Mouse (Mus musculus) hindbrain, embryonic 13.5 days (tissue): Measurements from ENCODE around the gene Gm21970. TPM values are rescaled to one million over a fixed set of nuclear protein-coding genes. Genes with fewer than 3 reads are reported as not detected.

Experiments used
- ATAC-seq: fragments of 200-750 bp; cut with Nextera tagmentation; 2 replicates; pipeline ENCODE4 v1.8.0; 2017; ENCODE audit warnings: moderate TSS enrichment; ENCODE audit not compliant: low FRiP score
- H3K27ac ChIP-seq: fragments of 300-500 bp; sonication (generic); 2 replicates; pipeline ENCODE4 v1.5.1; 2015; ENCODE audit warnings: inconsistent platforms, mild to moderate bottlenecking, moderate library complexity
- H3K27me3 ChIP-seq: fragments of 300-500 bp; sonication (generic); 2 replicates; pipeline ENCODE4 v1.6.1; 2015; ENCODE audit warnings: mild to moderate bottlenecking, inconsistent platforms
- H3K36me3 ChIP-seq: fragments of 300-500 bp; sonication (generic); 2 replicates; pipeline ENCODE4 v1.6.1; 2015; ENCODE audit warnings: mild to moderate bottlenecking, inconsistent platforms
- H3K4me1 ChIP-seq: fragments of 300-500 bp; sonication (generic); replicated peaks from 2 replicates; pipeline ENCODE4 v1.6.1; 2015; ENCODE audit warnings: inconsistent platforms
- H3K4me2 ChIP-seq: fragments of 300-500 bp; sonication (generic); 2 replicates; pipeline ENCODE4 v1.6.1; 2015; ENCODE audit warnings: inconsistent platforms, mild to moderate bottlenecking, moderate library complexity
- H3K4me3 ChIP-seq: fragments of 300-500 bp; sonication (generic); 2 replicates; pipeline ENCODE4 v1.5.1; 2015; ENCODE audit warnings: mild to moderate bottlenecking, inconsistent platforms
- H3K9ac ChIP-seq: fragments of 300-500 bp; sonication (generic); 2 replicates; pipeline ENCODE4 v1.6.1; 2015; ENCODE audit warnings: mild to moderate bottlenecking, inconsistent platforms
- H3K9me3 ChIP-seq: fragments of 300-500 bp; sonication (generic); 2 replicates; pipeline ENCODE4 v1.6.1; 2016; ENCODE audit warnings: inconsistent platforms
- WGBS: fragments of 180-500 bp; shearing (Covaris S2); methylation state at CpG from one replicate; pipeline ENCODE4 v1.1.7; 2015; 5-methylcytosine and 5-hydroxymethylcytosine counted together
- polyA plus RNA-seq: library from polyadenylated mRNA; unstranded; fragments of >200 nt; fragmentation: Nextera tagmentation; extraction: Ambion mirVana; gene quantifications from 2 replicates; pipeline ENCODE4 v1.2.1, GENCODE M21; 2015

Gene Gm21970
- polyA plus RNA-seq, 1 experiment from 2014 or later: not detected

DNA sequence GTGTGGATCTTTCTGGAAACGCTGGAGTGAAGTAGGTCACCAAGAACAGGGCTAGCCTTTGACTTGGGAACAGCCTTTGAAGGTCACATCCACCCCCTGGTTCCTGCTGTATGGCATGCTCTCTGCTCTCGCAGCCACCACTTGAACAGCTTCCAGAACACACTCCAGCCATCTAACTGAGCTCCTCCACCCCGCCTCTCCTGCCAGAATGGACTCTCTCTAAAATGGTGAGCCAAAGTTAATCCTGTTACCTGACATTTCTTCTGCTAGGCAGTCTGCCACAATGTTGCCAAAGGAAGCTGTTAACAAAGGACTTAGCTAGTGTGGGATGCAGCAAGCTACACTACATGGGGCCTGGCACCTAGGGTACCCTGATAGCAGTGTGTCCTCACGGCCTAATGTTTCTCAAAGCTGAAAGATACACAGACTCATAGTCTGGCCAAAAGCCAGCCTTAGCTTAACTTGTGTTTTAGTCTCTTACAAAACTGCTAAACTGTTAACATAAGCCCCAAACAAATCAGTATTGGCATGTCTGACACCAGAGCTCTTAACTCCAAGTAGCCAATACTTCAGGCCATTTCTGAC is 3.4 kb downstream of the Gm21970 start:
- 81% methylated on average over 4 of the region's 4 CpGs for WGBS
- Histone ChIP-seq H3K9ac (no peak overlapping the region), H3K27me3 (no peaks in the 10 kb centered on the region), H3K4me2 (no peak overlapping the region), H3K27ac (no peak overlapping the region), H3K9me3 (no peaks in the 10 kb centered on the region), H3K36me3 (peaks cover 54% of the 10 kb centered on the region), H3K4me1 (no peaks in the 10 kb centered on the region), H3K4me3 (no peak overlapping the region)
- ATAC-seq: no peak

DNA sequence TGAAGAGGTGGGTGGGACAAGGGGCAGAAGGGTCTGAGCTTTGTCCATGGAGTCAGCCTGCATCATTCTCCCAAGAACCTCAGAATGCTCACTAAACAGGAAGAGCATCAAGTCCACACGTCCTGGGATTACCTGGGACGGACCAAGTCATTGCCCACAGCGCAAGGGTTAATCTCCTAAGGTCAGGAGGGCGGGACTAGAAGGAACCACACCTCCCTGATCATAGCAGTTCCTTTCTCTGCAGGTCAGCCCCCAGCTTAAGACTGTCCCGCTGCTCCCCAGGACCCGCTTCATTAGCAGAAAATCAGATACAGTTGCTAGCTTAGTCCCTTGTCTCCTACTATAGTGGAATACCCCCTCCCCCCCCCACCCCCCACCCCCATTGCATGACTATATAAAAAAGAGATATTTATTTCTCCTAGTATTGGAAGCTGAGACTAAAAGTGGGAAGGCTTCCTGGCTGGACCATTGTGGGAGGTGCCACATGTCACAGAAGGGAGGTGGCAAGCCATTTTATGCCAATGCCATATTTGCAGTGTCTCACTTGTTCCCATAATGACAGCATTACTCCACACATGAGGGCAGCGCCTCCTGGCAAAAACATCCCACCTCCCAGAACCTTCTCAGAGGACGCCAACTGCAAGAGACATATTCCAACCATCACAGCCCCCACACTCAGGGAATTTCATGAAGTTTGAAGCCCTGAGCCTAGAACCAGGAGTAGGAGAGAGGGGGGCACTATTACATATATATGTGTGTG is 4.3 kb downstream of the Gm21970 start:
- H3K27me3 ChIP-seq: no peaks in the 10 kb centered on the region
- peaks cover 50% of the 10 kb centered on the region for H3K36me3 ChIP-seq
- ATAC-seq: no peak
- no peak overlapping the region for H3K4me3 ChIP-seq
- H3K27ac ChIP-seq: no peak overlapping the region
- H3K4me1 ChIP-seq: no peaks in the 10 kb centered on the region
- H3K9ac ChIP-seq: no peak overlapping the region
- no peak overlapping the region for H3K4me2 ChIP-seq
- no peaks in the 10 kb centered on the region for H3K9me3 ChIP-seq
- WGBS: 70% methylated on average over 8 of the region's 8 CpGs

DNA sequence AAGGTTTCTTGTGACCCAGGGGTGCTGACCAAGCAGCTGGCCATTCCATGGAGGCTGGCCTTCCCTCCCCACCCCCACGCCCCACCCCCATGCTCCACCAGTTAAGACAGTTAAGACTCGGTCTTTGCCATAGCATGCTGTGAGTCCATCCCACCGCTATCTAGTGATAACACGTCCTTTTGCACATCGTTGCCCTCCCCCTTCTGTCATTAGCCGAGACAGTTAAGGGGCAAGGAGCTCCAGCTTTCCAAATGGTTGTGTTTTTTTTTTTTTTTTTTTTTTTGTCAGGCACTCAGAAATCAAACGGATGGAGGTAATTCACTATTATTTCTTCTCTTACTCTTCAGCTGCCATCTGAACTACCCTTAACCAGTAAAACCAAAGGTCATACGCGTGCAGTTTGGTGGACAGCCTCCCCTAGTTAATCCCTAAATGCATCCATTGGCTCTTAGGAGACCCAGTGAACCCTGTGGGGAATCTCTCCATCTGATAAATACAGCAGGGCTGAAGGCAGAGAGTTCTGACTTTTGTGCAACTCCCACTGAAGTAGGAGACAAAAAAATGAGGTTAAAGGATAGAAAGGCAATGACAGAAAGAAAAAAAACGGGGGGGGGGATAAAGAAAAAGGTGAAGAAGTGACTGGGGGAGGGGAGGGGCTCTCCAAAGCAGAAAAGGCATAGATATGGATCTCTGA is 5.5 kb downstream of the Gm21970 start:
- Histone ChIP-seq H3K4me1 (no peaks in the 10 kb centered on the region), H3K27me3 (no peaks in the 10 kb centered on the region), H3K27ac (no peak overlapping the region), H3K36me3 (peaks cover 43% of the 10 kb centered on the region), H3K4me3 (no peak overlapping the region), H3K9me3 (no peaks in the 10 kb centered on the region), H3K4me2 (no peak overlapping the region), H3K9ac (no peak overlapping the region)
- ATAC-seq: no peak
- WGBS: 77% methylated on average over 10 of the region's 10 CpGs

- Histone ChIP-seq H3K27ac (no peak overlapping the region), H3K4me1 (no peaks in the 10 kb centered on the region), H3K36me3 (peaks cover 33% of the 10 kb centered on the region), H3K27me3 (no peaks in the 10 kb centered on the region), H3K9ac (no peak overlapping the region), H3K9me3 (no peaks in the 10 kb centered on the region), H3K4me3 (no peak overlapping the region), H3K4me2 (no peak overlapping the region)
- WGBS: 91% methylated on average over 12 of the region's 12 CpGs
- no peak for ATAC-seq
These were observed 6.5 kb downstream of the Gm21970 start for GRCm38 (mm10) chr16:91398030-91398429.

- no peak overlapping the region for H3K4me3 ChIP-seq
- 92% methylated on average over 7 of the region's 7 CpGs for WGBS
- H3K4me2 ChIP-seq: no peak overlapping the region
- no peak for ATAC-seq
- no peaks in the 10 kb centered on the region for H3K27me3 ChIP-seq
- peaks cover 31% of the 10 kb centered on the region for H3K36me3 ChIP-seq
- no peaks in the 10 kb centered on the region for H3K9me3 ChIP-seq
- no peak overlapping the region for H3K27ac ChIP-seq
- no peaks in the 10 kb centered on the region for H3K4me1 ChIP-seq
- H3K9ac ChIP-seq: no peak overlapping the region
These were observed 7.4 kb downstream of the Gm21970 start for GRCm38 (mm10) chr16:91398944-91399343.

DNA sequence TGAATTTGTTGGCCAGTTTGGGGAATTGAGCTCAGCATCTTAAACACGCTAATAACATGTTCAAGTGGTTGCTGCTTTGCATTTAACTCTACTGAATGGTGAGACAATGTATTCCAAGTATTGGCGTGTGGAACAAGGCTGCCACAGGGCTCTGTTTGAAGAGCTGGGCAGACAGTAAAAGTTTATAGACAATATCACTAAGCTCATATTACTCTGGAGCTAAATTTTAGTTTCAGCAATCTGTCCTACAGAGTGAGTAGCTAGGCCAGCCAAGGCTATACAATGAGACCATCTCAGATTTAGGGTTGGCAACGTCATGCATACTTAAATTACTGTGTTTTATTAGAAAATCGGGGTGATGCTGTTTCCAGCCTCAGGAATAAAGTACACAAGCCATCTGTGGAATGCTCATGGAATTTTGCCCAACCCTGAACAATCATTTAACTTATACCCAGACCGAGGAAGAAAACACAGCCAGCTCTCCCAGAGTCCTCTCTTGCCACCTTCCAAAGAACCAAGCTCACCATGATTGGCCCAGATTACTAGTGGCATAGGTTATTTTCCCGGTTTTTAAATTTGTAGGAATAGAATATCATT is 10.1 kb downstream of the Gm21970 start:
- H3K4me2 ChIP-seq: no peak overlapping the region
- ATAC-seq: no peak
- H3K36me3 ChIP-seq: peaks cover 18% of the 10 kb centered on the region
- H3K9ac ChIP-seq: no peak overlapping the region
- H3K27me3 ChIP-seq: peaks cover 20% of the 10 kb centered on the region; the same call in 1 of the 2 replicates
- WGBS: 86% methylated on average over 6 of the region's 6 CpGs
- no peak overlapping the region for H3K27ac ChIP-seq
- no peak overlapping the region for H3K4me3 ChIP-seq
- H3K9me3 ChIP-seq: no peaks in the 10 kb centered on the region
- peaks cover 12% of the 10 kb centered on the region for H3K4me1 ChIP-seq

DNA sequence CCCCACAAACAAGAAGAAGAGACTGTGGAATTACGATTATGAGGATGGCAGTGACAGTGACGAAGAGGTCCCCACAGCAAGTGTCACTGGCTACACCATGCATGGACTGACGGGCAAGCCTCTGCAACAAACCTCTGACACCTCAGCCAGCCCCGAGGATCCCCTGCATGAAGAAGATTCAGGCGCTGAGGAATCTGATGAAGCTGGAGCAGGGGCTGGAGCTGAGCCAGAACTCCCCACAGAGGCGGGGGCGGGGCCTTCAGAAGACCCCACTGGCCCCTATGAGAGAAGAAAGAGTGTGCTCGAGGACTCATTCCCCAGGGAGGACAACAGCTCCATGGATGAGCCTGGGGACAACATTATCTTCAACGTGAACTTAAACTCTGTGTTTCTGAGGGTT is 12.3 kb downstream of the Gm21970 start:
- Histone ChIP-seq H3K9me3 (no peaks in the 10 kb centered on the region), H3K27me3 (peaks cover 29% of the 10 kb centered on the region), H3K4me2 (no peak overlapping the region), H3K36me3 (peaks cover 14% of the 10 kb centered on the region), H3K9ac (no peak overlapping the region), H3K4me3 (no peak overlapping the region), H3K27ac (no peak overlapping the region), H3K4me1 (peaks cover 17% of the 10 kb centered on the region)
- no peak for ATAC-seq
- WGBS: 77% methylated on average over 9 of the region's 9 CpGs

DNA sequence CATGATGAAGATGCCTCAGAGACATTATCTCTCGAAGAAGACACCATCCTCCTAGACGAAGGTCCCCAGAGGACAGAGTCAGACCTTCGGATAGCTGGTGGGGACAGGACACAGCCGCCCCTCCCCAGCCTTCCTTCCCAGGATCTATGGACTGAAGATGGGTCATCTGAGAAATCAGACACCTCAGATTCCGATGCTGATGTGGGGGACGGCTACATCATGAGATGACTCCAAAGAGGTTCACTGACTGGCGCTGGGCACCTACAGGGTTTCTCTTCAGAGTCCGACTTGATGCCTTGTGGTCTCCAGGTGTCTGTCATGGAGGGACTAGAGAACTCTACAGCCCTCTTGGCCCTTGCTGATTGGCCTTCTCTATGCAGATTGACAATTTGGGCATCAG is 12.7 kb downstream of the Gm21970 start:
- WGBS: 94% methylated on average over 8 of the region's 8 CpGs
- Histone ChIP-seq H3K9me3 (no peaks in the 10 kb centered on the region), H3K27ac (no peak overlapping the region), H3K27me3 (peaks cover 29% of the 10 kb centered on the region), H3K4me1 (peaks cover 17% of the 10 kb centered on the region), H3K36me3 (peaks cover 14% of the 10 kb centered on the region), H3K4me2 (no peak overlapping the region), H3K9ac (no peak overlapping the region), H3K4me3 (no peak overlapping the region)
- no peak for ATAC-seq

- no peak overlapping the region for H3K4me2 ChIP-seq
- peaks cover 14% of the 10 kb centered on the region for H3K36me3 ChIP-seq
- no peak overlapping the region for H3K4me3 ChIP-seq
- H3K9ac ChIP-seq: no peak overlapping the region
- no peak for ATAC-seq
- H3K9me3 ChIP-seq: no peaks in the 10 kb centered on the region
- 70% methylated on average over 10 of the region's 10 CpGs for WGBS
- H3K27ac ChIP-seq: no peak overlapping the region
- peaks cover 17% of the 10 kb centered on the region for H3K4me1 ChIP-seq
- peaks cover 29% of the 10 kb centered on the region for H3K27me3 ChIP-seq
These were observed 13.5 kb downstream of the Gm21970 start for GRCm38 (mm10) chr16:91404828-91405577.

- H3K4me1 ChIP-seq: peaks cover 17% of the 10 kb centered on the region
- peak; percentile 80 for ATAC-seq
- H3K27ac ChIP-seq: peak within 1 kb of the TSS; percentile 48; the same call in 1 of the 2 replicates
These were observed 14.4 kb downstream of the Gm21970 start, which contains the start of gene Il10rb for GRCm38 (mm10) chr16:91405640-91406584. Il10rb (plus strand) TSS chr16:91406164.

More at GRCm38 (mm10) chr16:91405640-91406584, 14.4 kb downstream of the Gm21970 start, which contains the start of gene Il10rb:
- Histone ChIP-seq H3K36me3 (peaks cover 14% of the 10 kb centered on the region), H3K4me2 (peak within 1 kb of the TSS; percentile 95), H3K4me3 (peak within 1 kb of the TSS; percentile 60), H3K9me3 (no peaks in the 10 kb centered on the region), H3K27me3 (peaks cover 29% of the 10 kb centered on the region), H3K9ac (peak within 1 kb of the TSS; percentile 85)
- 7% methylated on average over 47 of the region's 51 CpGs for WGBS
